In the genomic region with DNA sequence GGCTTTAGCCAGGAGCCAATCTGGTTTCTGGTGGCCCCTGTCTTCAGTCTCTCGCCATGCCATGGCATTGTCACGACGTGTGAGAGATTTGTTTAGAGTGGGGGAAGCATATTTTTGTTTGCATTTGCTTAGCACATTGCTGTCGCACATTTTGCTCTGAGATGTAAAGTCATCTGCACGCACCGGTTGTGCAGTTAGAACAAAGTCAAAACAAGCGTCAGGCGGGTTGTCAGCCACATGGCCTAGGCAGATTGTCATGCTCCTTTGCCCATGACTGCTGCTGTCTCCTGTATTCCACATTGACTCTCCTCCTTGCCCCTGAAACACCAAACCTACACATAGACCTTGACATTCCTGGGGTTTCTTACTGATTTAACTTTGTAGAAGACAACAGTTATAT, we compare ENCODE assay signal across 14 mouse cellular contexts.
"Had no signal": no experiment of that assay in that cellular context is flagged by ENCODE, and none has a peak within 500 bp of the region (broad histone marks: within the 10 kb centered on the region; RNA-seq: fewer than 3 reads in every experiment).

No protein-coding gene starts in this region.

- H3K36me3 ChIP-seq: kidney, embryonic 15.5 days; limb, embryonic 10.5 days; liver, embryonic 15.5 days; midbrain, embryonic 10.5 days; midbrain, embryonic 15.5 days; neural tube, embryonic 12.5 days had no signal

- H3K4me1 ChIP-seq: liver, embryonic 15.5 days had no signal

- H3K4me2 ChIP-seq: kidney, embryonic 15.5 days; liver, embryonic 11.5 days; liver, embryonic 15.5 days; lung, embryonic 14.5 days; midbrain, embryonic 15.5 days; neural tube, embryonic 12.5 days had no signal

- DNase-seq: kidney, adult 2 months; kidney, postnatal 14 days; lung, embryonic 14.5 days; lung, postnatal 10 days; lung, postnatal 4 days; retina, postnatal 1 day; thymus, postnatal 36 days had no signal

- H3K4me3 ChIP-seq: kidney, embryonic 15.5 days; limb, embryonic 10.5 days; liver, embryonic 15.5 days; midbrain, embryonic 10.5 days; midbrain, embryonic 15.5 days; neural tube, embryonic 12.5 days had no signal

- H3K9ac ChIP-seq: kidney, embryonic 15.5 days; liver, embryonic 15.5 days; lung, embryonic 14.5 days; midbrain, embryonic 15.5 days; neural tube, embryonic 12.5 days had no signal

- H3K9me3 ChIP-seq: kidney, embryonic 15.5 days; limb, embryonic 10.5 days; liver, embryonic 15.5 days; midbrain, embryonic 10.5 days; midbrain, embryonic 15.5 days; neural tube, embryonic 12.5 days had no signal

- ATAC-seq: midbrain, embryonic 15.5 days had no signal

- H3K27me3 ChIP-seq: kidney, embryonic 15.5 days; midbrain, embryonic 15.5 days; neural tube, embryonic 12.5 days had no signal

- H3K27ac ChIP-seq: kidney, embryonic 15.5 days; limb, embryonic 10.5 days; liver, embryonic 15.5 days; midbrain, embryonic 10.5 days; midbrain, embryonic 15.5 days; neural tube, embryonic 12.5 days had no signal
